Mouse (Mus musculus): Measurements from ENCODE around the gene Irf9.

DNA sequence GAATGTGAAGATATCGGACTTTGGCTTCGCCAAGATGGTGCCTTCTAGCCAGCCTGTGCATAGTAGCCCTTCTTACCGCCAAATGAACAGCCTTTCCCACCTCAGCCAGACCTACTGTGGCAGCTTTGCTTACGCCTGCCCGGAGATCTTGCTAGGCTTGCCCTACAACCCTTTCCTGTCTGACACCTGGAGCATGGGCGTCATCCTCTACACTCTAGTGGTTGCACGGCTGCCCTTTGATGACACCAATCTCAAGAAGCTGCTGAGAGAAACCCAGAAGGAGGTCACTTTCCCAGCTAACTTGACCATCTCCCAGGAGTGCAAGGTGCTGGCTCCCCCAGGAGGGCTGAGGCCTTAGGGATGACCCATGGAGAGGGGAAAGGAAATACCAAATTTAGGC lies 48.2 kb downstream of the Irf9 start:
- TF ChIP-seq ZNF384 (IDR thresholded peaks at IDR 0.05; ENCODE audit: low read depth, low read length) (no peak), KAT2A (conservative IDR thresholded peaks at IDR 0.05; ENCODE audit: low read depth, low read length) (no peak), USF1 (IDR thresholded peaks at IDR 0.05; ENCODE audit: low read depth, low read length) (no peak), CTCF (IDR thresholded peaks at IDR 0.05 in 2 of 3, conservative IDR thresholded peaks at IDR 0.05 in 1 of 3; ENCODE audit: control insufficient read depth in 1 of 3, insufficient read depth in 1 of 3, low read depth in 2 of 3, low read length in 3 of 3, poor library complexity in 1 of 3, severe bottlenecking in 1 of 3) (no peak), MAFK (IDR thresholded peaks at IDR 0.05; ENCODE audit: borderline replicate concordance, low read depth, low read length) (no peak), E2F4 (IDR thresholded peaks at IDR 0.05; ENCODE audit: borderline replicate concordance, low read depth, low read length) (no peak), MXI1 (IDR thresholded peaks at IDR 0.05; ENCODE audit: low read depth, low read length) (no peak), POLR2A (IDR thresholded peaks at IDR 0.05; ENCODE audit: control insufficient read depth in 1 of 2, insufficient read depth in 1 of 2, low read depth in 1 of 2, low read length in 2 of 2, poor library complexity in 1 of 2) (no peak), ZC3H11A (IDR thresholded peaks at IDR 0.05; ENCODE audit: low read depth, low read length) (no peak), JUND (IDR thresholded peaks at IDR 0.05; ENCODE audit: low read depth, low read length) (no peak), TAL1 (IDR thresholded peaks at IDR 0.05; ENCODE audit: low read length) (no peak), SMC3 (IDR thresholded peaks at IDR 0.05; ENCODE audit: low read depth, low read length) (no peak)

Data from MEL (cell line).